Mouse (Mus musculus): Measurements from ENCODE around the gene 6030408B16Rik.

DNA sequence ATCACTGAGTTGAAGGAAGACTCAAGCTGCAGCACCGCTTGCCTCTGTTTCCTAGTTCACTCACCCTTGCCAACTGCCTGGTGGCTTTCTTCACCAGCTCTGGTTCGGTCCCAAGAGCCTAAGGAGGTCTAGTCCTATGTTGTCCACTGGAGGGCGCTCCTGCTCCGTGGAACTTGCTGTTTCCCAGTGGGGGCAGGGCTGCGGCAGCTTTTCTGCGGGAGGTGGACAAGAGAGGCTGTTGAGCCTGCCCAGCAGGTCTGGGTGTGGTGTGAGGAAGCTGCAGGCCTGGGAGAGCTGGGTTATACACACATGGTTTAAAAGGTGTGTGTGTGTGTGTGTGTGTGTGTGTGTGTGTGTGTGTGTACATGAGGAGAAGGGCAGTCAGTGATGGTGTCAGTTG lies 34.3 kb downstream of the 6030408B16Rik start:
- TF ChIP-seq CTCF (IDR thresholded peaks at IDR 0.05) (peak; percentile 86), POLR2A (IDR thresholded peaks at IDR 0.05; ENCODE audit: insufficient read depth, low read depth, low read length) (no peak)

All from heart, adult 2 months (tissue).